Mouse (Mus musculus) adrenal gland, postnatal 36 days (tissue): ENCODE data around the gene Cldn19. TPM values are rescaled to one million over a fixed set of nuclear protein-coding genes. Genes with fewer than 3 reads are reported as not detected.

Experiments
- DNase-seq, 2 experiments: peaks; one replicate each; pipeline ENCODE4 v3.0.0; 2021; ENCODE audit warnings: mixed read lengths in 1 of 2
- long read RNA-seq, 2 experiments: library from polyadenylated mRNA; stranded (forward); transcript quantifications; one replicate each; pipeline ENCODE4 v2.0.0; 2021; ENCODE audit warnings: borderline sequencing depth in 2 of 2
- total RNA-seq, 2 experiments: library from RNA; stranded (reverse); gene quantifications; 2 replicates each; pipeline ENCODE4 v1.2.3; 2021

The Cldn19 gene
- total RNA-seq: under 1 TPM in 1 of 2 experiments, not detected in 1; 0.13 TPM
- long read RNA-seq, experiment 1: 0 reads
- long read RNA-seq, experiment 2: 0 reads

DNA sequence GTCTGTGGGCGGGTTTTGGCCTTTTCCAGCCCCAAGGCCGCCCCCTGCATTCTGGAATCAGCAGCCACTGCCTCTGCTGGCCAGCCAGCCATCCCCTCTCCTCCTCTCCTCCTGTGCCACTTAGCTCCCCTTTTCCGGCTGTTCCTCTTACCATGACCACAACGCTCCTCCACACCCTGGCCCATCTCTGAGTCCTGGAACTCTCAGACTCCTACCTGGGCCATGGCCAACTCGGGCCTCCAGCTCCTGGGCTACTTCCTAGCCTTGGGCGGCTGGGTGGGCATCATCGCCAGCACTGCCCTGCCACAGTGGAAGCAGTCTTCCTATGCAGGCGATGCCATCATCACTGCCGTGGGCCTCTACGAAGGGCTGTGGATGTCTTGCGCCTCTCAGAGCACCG, at the start of gene Cldn19:
Gene Cldn19 (plus strand): TSS at position 64 of the 400 bp plus-strand sequence.
- DNase-seq: peak in 1 of 2 experiments; percentile 23

DNA sequence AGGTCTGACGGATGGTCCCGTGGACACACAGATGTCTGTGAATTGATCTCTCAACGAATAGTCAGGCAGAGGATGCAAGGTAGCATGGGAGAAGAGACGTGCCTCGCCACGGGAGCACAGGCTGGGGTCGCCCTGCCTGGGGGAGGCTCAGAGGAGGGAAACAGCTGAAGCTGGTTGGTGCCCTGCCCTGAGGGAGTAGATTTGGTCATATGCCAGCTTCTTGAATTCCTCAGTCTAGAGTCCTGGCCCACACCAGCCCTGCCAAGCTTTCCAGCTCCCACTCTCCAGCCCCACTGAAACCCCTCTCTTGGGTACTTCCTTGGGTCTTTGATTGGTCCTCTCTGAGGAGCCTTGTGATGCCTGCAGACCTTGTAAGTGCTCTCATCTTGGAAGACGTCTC, 38.5 kb upstream of the Cldn19 start:
- DNase-seq: no peak

DNA sequence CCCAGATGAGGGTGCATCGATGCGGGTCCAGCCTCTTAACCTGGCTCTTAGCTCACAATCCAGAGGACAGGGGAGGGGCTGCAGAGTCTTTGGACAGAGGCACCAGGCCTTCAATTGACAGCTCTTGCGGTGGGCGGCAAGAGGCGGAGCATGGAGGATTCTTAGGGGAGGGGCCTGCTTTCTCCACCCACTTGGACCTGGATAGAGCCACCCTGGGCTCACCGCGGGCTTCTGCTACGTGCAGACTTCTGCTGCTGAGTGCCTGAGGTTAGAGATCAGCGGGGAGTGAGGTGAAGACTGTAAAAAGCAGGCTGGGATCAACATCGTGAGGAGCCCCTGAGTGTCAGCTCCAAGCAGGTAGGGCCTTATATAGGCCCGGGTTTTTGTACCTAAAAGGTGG, 37.0 kb upstream of the Cldn19 start, which contains the start of gene Tmem269:
Gene Tmem269 (minus strand): TSS at position 49 of the 400 bp plus-strand sequence.
- no peak for DNase-seq

DNA sequence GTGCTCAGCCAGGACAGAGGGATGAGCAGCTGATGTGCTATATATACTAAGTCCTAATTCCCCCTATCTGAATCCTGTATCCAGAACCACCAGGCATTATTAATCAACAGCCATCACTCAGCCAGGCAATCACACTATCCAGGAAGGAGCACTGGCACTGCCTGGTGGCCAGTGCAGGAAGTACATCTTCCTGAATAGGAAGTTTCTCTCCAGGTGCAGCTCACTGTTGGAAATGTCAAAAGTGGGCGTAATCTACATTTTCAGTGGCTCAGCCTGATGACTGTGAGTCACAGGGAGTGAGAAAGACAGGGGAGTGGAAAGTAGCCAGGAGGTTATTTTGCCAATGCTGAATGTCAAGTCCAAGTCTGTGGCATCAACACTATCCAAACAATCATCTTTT, 31.5 kb upstream of the Cldn19 start:
- DNase-seq: peak; percentile 56 to 65

DNA sequence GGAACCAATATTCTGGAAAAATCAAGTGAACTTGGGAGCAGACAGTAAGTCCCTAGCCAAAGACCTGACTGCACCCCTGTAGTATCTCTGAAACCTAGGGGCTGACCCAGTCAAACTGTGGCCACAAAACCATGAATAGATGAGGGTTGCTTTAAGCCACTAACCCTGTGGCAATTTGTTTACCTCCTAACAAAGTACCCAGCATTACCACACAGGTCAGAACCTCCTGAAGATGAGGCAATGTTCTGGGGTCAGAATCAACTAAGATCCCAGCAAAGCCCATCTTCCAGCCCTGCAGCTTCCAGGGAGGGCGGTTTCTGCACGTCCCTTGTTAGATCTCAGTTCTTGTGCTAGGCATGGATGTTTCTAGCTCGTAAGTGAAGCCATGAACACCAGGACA, 30.7 kb upstream of the Cldn19 start:
- DNase-seq: no peak

DNA sequence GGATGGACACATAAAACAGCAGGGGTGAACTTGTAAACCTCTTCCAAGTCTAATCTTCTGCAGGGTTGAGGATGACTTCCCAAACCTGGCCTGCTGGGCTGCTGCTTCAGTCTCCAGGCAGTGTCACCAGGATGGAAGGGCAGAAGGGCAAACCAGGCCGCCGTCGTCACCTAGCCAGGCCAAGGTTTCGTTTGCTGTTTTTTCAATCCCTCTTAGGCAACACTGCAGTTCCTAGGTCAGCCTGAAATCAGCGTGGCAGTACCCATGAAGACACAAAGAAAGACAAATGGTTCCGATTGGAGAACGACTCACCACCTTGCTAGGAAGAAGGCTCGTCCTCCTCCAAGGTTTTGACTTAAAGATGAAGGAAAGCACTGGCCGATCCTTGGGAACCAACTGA, 29.5 kb upstream of the Cldn19 start:
- DNase-seq: peak in 1 of 2 experiments; percentile 56

DNA sequence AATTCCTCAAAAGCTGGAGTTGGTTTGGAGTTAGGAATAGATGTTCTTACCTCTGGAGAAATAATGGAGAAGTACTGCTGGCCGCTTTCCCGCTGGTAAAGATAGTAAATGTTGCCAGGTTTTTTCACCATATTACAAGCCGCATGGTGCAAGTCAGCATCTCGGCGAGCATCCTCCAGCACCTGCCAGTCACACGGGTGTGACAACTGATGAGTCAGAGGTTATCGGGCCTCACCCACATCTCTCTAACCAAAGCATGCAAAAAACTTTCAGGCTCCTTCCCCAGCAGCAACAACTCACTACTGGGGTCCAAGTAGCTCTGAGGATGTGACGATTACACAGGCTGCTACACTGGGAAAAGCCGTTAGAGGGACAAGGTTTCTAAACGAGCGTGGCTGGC, 28.5 kb upstream of the Cldn19 start:
- no peak for DNase-seq

DNA sequence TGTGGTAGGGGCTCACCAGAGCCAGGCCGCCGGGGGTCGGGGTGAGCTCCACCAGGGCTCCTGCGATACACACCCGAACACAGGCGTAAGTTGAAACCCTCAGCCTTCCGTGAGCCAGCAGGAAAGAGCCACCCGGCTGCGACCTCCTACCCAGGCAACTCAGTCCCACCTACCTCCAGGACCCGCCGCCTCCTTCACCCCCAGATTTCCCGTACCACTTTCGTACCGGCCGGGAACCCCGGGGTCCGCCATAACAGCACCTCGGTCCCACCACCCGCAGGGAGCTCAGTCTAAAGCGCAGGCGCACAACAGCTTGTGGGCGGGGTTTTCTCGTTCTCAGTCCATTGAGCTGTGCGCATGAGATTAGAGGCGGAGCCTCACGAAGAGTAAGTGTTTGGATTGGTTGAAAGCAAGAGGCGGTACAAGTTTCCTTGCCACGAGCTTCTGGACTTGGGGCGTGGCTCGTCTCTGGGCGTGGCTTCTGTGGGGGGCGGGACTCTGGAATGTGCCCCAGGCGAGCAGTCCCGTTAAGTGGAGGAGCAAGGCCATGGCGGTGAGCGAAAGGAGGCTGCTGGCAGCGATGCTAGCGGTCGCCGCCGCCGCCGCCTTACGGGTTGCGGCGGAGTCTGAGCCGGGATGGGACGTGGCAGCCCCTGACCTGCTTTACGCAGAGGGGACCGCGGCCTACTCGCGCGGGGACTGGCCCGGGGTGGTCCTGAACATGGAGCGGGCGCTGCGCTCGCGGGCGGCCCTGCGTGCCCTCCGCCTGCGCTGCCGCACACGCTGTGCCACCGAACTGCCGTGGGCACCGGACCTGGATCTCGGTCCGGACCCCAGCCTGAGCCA, 22.6 kb upstream of the Cldn19 start, which contains the start of the genes AU022252 and P3h1:
Gene AU022252 (minus strand): TSS at position 303 of the 846 bp plus-strand sequence.
Gene P3h1 (plus strand): TSS at position 506 of the 846 bp plus-strand sequence.
- peak; percentile 99 for DNase-seq

DNA sequence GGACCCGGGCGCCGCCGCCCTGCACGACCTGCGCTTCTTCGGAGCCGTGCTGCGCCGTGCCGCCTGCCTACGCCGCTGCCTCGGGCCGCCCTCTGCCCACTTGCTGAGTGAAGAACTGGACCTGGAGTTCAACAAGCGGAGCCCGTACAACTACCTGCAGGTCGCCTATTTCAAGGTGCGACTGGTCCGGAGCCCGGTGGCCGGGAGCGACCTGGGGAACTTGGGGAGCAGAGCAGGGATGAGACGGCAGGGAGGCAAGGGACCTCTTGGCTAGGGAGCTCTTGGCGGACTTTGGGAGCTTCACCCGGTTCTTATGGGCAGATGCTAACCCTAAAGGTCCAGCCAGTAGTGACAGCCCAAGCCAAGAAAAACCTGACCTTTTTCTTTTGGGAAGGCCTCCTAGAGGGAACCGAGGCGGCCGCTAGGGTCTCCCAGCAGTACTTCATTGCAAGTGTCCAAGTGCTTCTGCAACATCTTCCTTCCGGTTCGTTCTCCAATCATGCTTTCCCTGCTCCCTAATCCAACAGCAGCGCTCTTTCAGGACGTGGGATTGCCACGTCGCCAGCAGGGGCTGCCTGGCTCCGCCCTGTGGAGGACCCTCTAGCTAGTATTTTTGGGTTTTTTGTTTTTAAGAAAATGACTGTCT, 21.8 kb upstream of the Cldn19 start:
- peak; percentile 56 to 60 for DNase-seq

DNA sequence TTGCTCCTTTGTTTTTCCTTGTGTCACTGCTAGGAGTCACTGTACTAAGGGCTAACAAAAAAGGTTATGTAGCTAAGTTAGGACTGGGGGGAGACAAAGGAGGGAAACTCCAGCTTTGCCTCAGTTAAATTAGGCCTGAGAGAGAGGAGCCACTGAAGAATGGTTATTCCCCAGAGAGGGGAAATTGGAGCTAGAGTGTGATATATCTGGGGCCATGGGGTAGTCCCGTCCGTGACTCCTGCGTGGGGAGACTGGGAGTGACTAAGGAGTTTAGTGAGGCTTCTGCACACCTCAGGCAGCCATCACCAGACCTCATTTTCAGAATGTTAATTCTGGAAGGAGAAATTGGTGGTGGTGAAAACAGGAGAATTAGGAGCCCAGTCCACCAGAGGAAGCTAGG, 20.9 kb upstream of the Cldn19 start:
- DNase-seq: no peak

DNA sequence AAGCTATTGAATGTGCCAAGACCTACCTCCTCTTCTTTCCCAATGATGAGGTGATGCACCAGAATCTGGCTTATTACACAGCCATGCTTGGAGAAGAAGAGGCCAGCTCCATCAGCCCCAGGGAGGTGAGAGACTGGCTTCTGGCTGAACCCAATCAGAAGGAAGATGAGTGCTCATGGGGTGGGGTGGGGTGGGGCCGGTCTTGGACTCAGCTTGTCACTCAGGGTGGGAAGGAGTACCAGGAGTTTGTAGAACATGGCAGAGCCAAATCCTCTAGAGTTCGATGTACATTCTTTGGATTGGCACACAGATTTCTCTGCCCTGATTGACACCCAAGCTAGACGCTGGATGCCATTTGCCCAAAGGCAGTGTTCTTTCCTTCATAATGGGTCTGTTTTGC, 16.6 kb upstream of the Cldn19 start:
- no peak for DNase-seq

DNA sequence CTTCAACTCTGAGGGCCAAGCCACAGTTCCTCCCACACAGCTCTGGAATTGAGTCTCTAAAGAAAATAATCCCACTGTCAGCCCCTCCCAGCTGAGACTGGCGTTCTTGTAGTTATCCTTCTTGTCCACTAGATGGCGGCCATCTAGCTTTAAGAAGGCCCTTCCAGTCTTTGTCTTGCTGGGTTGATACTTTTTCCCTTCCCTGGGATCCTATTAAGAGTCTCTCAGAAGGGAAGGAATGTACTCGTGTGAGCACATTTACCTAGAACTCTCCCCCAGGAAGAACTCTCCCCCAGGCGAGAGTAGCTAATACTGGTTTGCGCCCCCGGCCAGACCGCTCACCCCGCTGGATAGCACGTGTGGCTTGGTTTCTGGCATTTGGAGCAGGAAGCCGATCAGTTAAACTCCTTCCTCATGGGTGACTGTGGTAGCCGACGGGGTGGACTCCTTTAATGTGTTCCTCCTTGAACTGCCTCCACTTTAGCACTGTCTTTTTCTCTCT, 16.0 kb upstream of the Cldn19 start:
- DNase-seq: no peak

DNA sequence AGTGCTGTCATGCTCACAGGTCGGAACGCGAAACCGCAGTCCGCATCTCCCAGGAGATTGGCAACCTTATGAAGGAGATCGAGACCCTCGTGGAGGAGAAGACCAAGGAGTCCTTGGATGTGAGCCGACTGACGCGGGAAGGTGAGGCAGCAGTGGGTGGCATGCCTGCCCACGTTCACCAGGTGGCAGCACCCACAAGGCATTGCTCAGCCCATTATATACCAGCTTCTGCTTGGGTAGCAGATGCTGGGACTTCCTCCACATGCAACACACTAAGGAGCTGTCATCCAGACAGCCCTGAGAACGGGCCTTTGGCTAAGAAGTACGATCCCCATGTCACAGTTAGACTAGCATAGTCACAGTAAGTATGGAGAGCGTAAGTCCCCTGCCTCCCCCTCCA, 13.6 kb upstream of the Cldn19 start:
- no peak for DNase-seq

DNA sequence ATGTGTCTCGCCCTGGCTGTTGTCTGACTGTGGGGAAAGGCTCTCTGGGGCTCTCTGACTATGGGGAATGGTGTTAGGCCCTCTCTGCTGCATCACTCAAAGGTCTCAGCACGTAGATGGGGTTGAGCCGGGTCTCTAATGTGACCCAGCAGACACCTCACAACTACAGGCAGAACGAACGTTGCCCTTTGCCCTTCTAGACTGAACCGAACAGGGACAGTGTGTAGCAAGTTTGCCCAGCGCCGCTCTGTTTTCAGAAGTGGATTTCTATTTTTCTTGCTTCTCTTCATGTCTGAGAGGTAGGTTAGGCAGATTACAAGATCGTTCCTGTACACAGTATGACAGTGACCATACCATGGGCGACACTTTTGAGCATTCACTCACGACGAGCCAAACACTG, 12.6 kb upstream of the Cldn19 start:
- DNase-seq: no peak

DNA sequence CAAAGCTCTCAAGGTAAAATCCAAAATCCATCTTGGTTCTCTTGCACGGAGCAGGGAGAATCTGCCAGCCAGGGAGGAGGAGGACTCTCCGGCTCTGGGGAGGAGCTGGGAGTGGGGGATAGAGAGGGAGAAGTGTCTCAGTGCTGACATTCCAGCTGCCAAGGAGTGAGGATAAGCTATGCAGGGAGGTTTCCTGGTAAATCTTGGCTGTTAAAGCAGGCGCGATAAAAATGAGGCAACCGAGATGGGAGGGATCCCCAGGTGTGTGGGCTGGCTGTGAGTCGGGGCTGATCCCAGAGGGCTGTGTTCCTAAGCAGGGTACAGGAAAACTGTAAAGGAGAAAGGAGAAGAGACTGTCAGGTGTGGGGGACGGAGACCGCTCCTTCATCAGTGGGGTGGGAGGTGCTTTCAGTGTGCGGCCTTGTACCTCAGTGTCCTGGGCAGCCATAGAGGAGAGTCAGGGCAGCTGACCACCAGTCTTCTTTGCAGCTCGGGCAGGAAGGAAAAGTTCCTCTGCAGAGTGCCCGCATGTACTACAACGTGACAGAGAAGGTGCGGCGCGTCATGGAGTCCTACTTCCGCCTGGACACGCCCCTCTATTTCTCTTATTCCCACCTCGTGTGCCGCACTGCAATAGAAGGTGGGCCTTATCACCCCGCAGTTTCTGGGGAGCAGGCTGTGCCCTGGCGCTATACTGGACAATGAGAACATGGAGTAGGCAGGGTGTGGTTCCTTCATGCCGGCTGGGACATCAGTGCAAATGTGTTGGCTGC, 10.6 kb upstream of the Cldn19 start:
- no peak for DNase-seq

DNA sequence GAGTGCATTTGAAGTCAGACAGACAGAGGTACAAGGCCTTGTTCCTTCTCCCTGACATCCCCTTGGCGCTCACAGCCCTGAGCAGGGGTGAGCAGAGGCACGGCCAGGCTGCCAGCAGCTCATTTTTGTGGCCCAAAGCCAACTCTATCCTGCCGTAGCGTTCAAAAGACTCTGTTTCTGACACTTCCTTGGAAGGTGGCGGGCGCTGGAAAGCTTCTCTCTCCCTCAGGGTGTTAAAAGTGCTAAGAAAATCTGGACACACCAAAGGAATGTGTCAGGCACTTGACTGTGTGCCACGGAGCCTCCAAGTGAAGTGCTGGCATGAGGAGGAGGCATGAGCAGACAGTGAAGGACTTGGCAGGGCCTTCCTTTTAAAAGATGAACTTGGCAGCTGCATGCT, 9.7 kb upstream of the Cldn19 start:
- peak; percentile 52 to 58 for DNase-seq

DNA sequence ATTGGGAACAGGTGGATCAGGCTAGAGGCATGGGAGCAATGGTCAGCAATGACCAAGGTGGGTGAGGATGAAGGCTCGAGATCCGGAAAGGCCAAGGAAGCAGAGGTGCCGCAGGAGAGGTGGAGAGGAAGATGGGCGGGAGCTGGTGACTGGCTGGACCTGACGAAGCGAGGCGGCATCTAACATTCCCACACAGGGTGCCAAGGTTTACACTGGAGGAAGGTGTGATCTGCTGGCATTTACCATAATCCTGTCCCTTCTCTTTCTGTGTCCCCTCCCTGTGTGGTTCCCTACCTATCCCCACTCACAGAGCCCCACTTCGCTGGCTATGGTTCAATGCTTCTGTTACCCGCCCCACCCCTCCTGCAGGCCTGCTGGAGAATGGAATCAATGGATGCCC, 9.3 kb upstream of the Cldn19 start:
- no peak for DNase-seq

DNA sequence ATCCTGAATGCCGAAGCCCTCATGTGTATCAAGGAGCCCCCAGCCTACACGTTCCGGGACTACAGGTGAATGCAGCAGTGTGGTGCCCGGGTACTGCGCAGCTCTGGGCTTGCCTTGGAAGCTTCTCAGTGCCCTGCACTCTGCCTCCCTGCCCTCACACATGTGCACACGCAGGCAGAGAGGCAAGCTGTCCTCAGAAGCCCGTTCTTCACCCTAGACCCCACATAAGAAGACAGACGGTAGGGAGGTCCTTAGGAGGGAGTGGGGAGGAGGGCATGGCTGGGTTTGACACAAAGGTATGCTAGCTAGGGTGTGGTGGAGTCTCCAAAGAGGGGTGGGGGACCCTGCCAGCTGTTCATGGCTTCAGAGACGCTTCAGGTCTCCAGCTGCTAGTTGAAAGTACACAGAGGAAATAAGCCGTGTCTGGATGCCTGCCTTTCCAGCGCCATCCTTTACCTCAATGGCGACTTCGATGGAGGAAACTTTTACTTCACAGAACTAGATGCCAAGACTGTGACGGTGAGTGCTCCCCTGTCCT, 8.5 kb upstream of the Cldn19 start:
- DNase-seq: no peak

DNA sequence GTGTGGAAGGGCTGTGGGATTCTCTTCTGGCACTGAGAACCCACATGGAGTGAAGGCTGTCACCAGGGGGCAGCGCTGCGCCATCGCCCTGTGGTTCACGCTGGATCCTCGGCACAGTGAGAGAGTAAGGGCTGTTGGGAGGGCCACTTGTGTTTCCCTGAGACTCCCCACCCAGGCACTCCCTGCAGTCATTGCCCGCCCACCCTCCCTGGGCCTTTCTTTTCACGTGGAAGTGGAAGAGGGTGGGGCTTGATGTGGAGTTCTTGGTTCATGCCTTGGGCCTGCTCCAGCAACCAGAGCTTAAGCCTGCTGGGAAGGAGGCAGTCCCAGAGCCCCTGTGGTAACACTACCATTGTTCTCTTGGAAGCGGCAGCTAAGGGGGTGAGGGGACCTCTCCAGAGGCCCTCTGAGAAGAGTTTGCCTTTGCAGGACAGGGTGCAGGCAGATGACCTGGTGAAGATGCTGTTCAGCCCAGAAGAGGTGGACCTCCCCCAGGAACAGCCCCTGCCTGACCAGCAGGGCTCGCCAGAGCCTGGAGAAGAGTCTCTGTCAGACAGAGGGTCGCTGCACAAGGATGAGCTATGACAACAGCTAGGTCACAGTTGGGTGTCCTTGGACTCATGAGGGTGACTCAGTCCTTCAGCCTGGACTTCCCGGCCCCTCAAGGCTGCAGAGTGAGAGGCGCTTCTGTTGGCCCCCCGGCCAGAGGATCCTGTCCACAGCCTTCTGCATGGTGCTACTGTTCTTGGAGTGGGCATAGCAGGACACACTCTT, 7.6 kb upstream of the Cldn19 start:
- peak; percentile 87 to 93 for DNase-seq

DNA sequence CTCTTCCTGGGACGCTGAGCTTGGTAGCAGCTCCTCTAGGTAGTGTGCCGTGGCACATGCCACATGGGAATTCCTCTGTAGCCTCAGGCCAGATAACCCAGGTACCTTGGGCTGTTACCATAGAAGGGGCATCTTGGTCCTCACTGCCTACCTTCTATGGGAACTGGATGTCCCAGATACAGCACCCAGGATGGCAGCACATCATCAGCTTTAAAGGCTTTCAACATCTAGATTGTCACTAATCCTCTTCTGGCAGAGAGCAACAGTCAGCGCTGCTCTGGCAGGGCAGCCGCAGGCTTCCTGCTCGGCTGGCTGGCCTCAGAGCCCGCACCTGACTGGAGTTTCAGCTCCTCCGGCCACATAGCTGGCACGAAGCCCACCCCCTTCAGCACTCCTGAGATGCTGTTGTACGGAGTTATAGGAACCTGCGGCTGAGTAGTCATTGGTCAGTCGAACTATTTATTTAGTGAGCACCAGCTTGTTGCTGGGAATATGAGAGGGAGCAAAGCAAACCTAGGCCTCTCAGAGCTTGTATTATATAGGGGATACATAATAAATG, 6.7 kb upstream of the Cldn19 start:
- DNase-seq: no peak
